Mouse (Mus musculus) megakaryocyte-erythroid progenitor cell, adult 5-6 weeks (primary cell): ENCODE data around the gene Nr2f1. TPM values are rescaled to one million over a fixed set of nuclear protein-coding genes. Genes with fewer than 3 reads are reported as not detected.

ENCODE experiments used
- ATAC-seq: replicated peaks from 2 replicates; pipeline ENCODE4 v1.8.0; 2016; ENCODE audit warnings: mild to moderate bottlenecking, inconsistent platforms; ENCODE audit not compliant: severe bottlenecking, poor library complexity, low FRiP score, low TSS enrichment
- total RNA-seq, 2 experiments: library from RNA; stranded (forward) in 1 of 2; stranded (reverse) in 1 of 2; fragments of 200-1000, 215-1000 nt in 1 of 2; fragments of >200 nt in 1 of 2; fragmentation: Nextera tagmentation in 1 of 2; gene quantifications; 2 replicates each; pipeline ENCODE4 v1.2.3; 2014 to 2017

The Nr2f1 gene
- total RNA-seq, 2 experiments from 2014 or later: not detected

GRCm38 (mm10) chr13:78181930-78182558, 17.5 kb downstream of the Nr2f1 start:
- ATAC-seq: no peak

GRCm38 (mm10) chr13:78181071-78181929, 18.3 kb downstream of the Nr2f1 start:
- no peak for ATAC-seq

- no peak for ATAC-seq
Observed at GRCm38 (mm10) chr13:78180261-78180660, 19.3 kb downstream of the Nr2f1 start.

GRCm38 (mm10) chr13:78179312-78180097, 20.1 kb downstream of the Nr2f1 start:
- no peak for ATAC-seq

GRCm38 (mm10) chr13:78178771-78179170, 20.8 kb downstream of the Nr2f1 start:
- no peak for ATAC-seq

GRCm38 (mm10) chr13:78178021-78178420, 21.5 kb downstream of the Nr2f1 start:
- no peak for ATAC-seq

- no peak for ATAC-seq
Observed at GRCm38 (mm10) chr13:78177381-78177950, 22.1 kb downstream of the Nr2f1 start.

GRCm38 (mm10) chr13:78175821-78176380, 23.7 kb downstream of the Nr2f1 start:
- ATAC-seq: no peak

GRCm38 (mm10) chr13:78174891-78175290, 24.7 kb downstream of the Nr2f1 start:
- ATAC-seq: no peak

- no peak for ATAC-seq
Observed at GRCm38 (mm10) chr13:78174191-78174590, 25.4 kb downstream of the Nr2f1 start.

GRCm38 (mm10) chr13:78172861-78173260, 26.7 kb downstream of the Nr2f1 start:
- no peak for ATAC-seq

GRCm38 (mm10) chr13:78171984-78172636, 27.4 kb downstream of the Nr2f1 start:
- no peak for ATAC-seq

- peak; percentile 83 for ATAC-seq
Observed at GRCm38 (mm10) chr13:78171320-78171719, 28.2 kb downstream of the Nr2f1 start.

- no peak for ATAC-seq
Observed at GRCm38 (mm10) chr13:78168166-78168565, 31.4 kb downstream of the Nr2f1 start.

- no peak for ATAC-seq
Observed at GRCm38 (mm10) chr13:78164941-78165340, 34.6 kb downstream of the Nr2f1 start.

- peak; percentile 95 for ATAC-seq
Observed at GRCm38 (mm10) chr13:78163087-78163958, 36.2 kb downstream of the Nr2f1 start.

- 0 out of 2 replicates have a peak, but pooled peaks have one; percentile 13 for ATAC-seq
Observed at GRCm38 (mm10) chr13:78162149-78162548, 37.4 kb downstream of the Nr2f1 start.

- ATAC-seq: no peak
Observed at GRCm38 (mm10) chr13:78157465-78157864, 42.1 kb downstream of the Nr2f1 start.
